Mouse (Mus musculus) olfactory bulb, adult 2 months (tissue): Measurements from ENCODE around the gene Tspan9.

Experiments used
- CTCF ChIP-seq: fragments of 200-500 bp; IDR thresholded peaks from 2 replicates; pipeline ENCODE4 v1.5.1; 2012; ENCODE audit warnings: low read depth, mild to moderate bottlenecking, low read length, moderate library complexity; ENCODE audit not compliant: insufficient read depth
- POLR2A ChIP-seq: fragments of 200-500 bp; IDR thresholded peaks from 2 replicates; pipeline ENCODE4 v1.6.1; 2012; ENCODE audit warnings: mild to moderate bottlenecking, low read depth, low read length, moderate library complexity; ENCODE audit not compliant: insufficient read depth

GRCm38 (mm10) chr6:128133679-128134191 lies 9.7 kb downstream of the Tspan9 start:
- no peak for TF ChIP-seq POLR2A
- no peak for TF ChIP-seq CTCF
